Mouse (Mus musculus) thymus, adult 2 months (tissue): ENCODE measurements around the gene Zdhhc25.

Experiments
- CTCF ChIP-seq: fragments of 200-500 bp; IDR thresholded peaks from 2 replicates; pipeline ENCODE4 v1.5.1; 2012; ENCODE audit warnings: mild to moderate bottlenecking, control low read depth, low read length, moderate library complexity, borderline replicate concordance; ENCODE audit not compliant: control insufficient read depth, poor library complexity, insufficient read depth; ENCODE audit errors: extremely low read depth
- POLR2A ChIP-seq: fragments of 200-500 bp; IDR thresholded peaks from 2 replicates; pipeline ENCODE4 v1.6.1; 2012; ENCODE audit warnings: mild to moderate bottlenecking, low read length, control low read depth, moderate library complexity; ENCODE audit not compliant: control insufficient read depth, poor library complexity, insufficient read depth; ENCODE audit errors: extremely low read depth

GRCm38 (mm10) chr15:88603091-88603732, 3.1 kb downstream of the Zdhhc25 start:
- TF ChIP-seq CTCF (no peak), POLR2A (no peak)
